Mouse (Mus musculus) lung, adult 2 months (tissue): ENCODE data around the gene Sh3gl2.

Source experiments
- CTCF ChIP-seq: fragments of 200-500 bp; IDR thresholded peaks from 2 replicates; pipeline ENCODE4 v1.5.1; 2011; ENCODE audit warnings: mild to moderate bottlenecking, low read length, control low read depth; ENCODE audit not compliant: insufficient read depth
- POLR2A ChIP-seq: fragments of 200-500 bp; IDR thresholded peaks from 2 replicates; pipeline ENCODE4 v1.6.1; 2011; ENCODE audit warnings: low read depth, mild to moderate bottlenecking, control low read depth, low read length, borderline replicate concordance; ENCODE audit errors: extremely low read depth

DNA sequence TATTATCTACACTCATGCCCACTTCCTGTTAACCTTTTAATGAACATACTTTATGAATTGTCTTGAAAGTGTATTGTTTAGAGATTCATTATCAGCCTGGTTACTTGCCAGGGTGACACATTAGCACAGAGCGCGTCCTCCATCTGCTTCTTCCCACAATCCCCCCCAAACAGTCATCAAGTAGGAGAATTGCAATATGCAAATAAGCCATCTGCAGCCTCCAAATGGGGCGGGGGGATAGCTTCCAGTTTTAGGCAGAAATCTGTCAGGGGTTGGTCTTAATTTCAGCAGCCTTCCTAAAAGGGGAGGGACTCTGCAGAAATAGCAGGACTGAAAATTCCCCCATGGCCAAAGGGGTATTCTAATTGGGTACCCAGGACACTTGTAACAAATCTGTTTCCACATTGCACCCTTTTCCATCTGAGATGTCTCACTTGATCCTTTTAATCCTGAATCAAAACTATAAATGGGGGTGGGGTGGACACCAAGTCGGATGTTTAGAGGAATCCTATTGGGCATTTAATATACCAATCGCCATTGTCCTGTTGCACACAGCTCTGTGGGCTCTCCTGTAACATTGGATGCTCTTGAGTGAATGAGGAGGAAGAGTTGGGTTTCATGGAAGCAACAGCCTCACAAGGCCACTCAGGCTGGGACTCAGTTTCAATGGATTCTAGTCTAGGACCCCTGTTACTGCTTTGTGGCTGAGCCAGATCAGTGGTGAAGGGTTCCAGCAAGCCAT is 51.7 kb downstream of the Sh3gl2 start:
- no peak for TF ChIP-seq CTCF
- TF ChIP-seq POLR2A = no peak
